Mouse (Mus musculus): ENCODE data around the gene Negr1. TPM values are rescaled to one million over a fixed set of nuclear protein-coding genes. Genes with fewer than 3 reads are reported as not detected.
A peak's percentile ranks its signal among the peaks of the same experiment; 100 is the strongest.

The Negr1 gene
- 100 to 1,000 TPM; 113 to 119 TPM for total RNA-seq (2021)
- long read RNA-seq, partial matches to known transcripts, result 25 of 33 reads
- long read RNA-seq, other reads (novel, unspliced or antisense), result 8 of 33 reads

- DNase-seq (ENCODE audit: low spot score in 2 of 2), result peak; percentile 86 to 90
Observed at GRCm38 (mm10) chr3:156561524-156562423, at the start of gene Negr1. Gene Negr1, plus strand, starts transcription at chr3:156561794.

- peak in 1 of 2 experiments; percentile 34 for DNase-seq (ENCODE audit: low spot score in 2 of 2)
Observed at GRCm38 (mm10) chr3:156526461-156526933, 35.1 kb upstream of the Negr1 start.

- DNase-seq (ENCODE audit: low spot score in 2 of 2), result no peak
Observed at GRCm38 (mm10) chr3:156527231-156527995, 34.2 kb upstream of the Negr1 start.

GRCm38 (mm10) chr3:156559441-156559825, 2.2 kb upstream of the Negr1 start:
- peak in 1 of 2 experiments; percentile 51 for DNase-seq (ENCODE audit: low spot score in 2 of 2)

GRCm38 (mm10) chr3:156559826-156560471, 1.6 kb upstream of the Negr1 start:
- peak; percentile 19 to 55 for DNase-seq (ENCODE audit: low spot score in 2 of 2)

GRCm38 (mm10) chr3:156560766-156561165, 828 bp upstream of the Negr1 start:
- DNase-seq (ENCODE audit: low spot score in 2 of 2), result peak; percentile 91 to 94

- peak; percentile 11 to 45 for DNase-seq (ENCODE audit: low spot score in 2 of 2)
Observed at GRCm38 (mm10) chr3:156562424-156562785, 811 bp downstream of the Negr1 start.

GRCm38 (mm10) chr3:156562796-156563195, 1.2 kb downstream of the Negr1 start:
- DNase-seq (ENCODE audit: low spot score in 2 of 2), result no peak

GRCm38 (mm10) chr3:156563353-156563752, 1.8 kb downstream of the Negr1 start:
- peak in 1 of 2 experiments; percentile 11 for DNase-seq (ENCODE audit: low spot score in 2 of 2)

- DNase-seq (ENCODE audit: low spot score in 2 of 2), result no peak
Observed at GRCm38 (mm10) chr3:156573465-156573864, 11.9 kb downstream of the Negr1 start.

- DNase-seq (ENCODE audit: low spot score in 2 of 2), result no peak
Observed at GRCm38 (mm10) chr3:156576292-156576691, 14.7 kb downstream of the Negr1 start.

- no peak for DNase-seq (ENCODE audit: low spot score in 2 of 2)
Observed at GRCm38 (mm10) chr3:156590612-156591011, 29.0 kb downstream of the Negr1 start.

- no peak for DNase-seq (ENCODE audit: low spot score in 2 of 2)
Observed at GRCm38 (mm10) chr3:156591125-156591524, 29.5 kb downstream of the Negr1 start.

- DNase-seq (ENCODE audit: low spot score in 2 of 2), result no peak
Observed at GRCm38 (mm10) chr3:156606846-156607245, 45.3 kb downstream of the Negr1 start.

GRCm38 (mm10) chr3:156619921-156620320, 58.3 kb downstream of the Negr1 start:
- DNase-seq (ENCODE audit: low spot score in 2 of 2), result peak in 1 of 2 experiments; percentile 22

- no peak for DNase-seq (ENCODE audit: low spot score in 2 of 2)
Observed at GRCm38 (mm10) chr3:156628594-156628993, 67.0 kb downstream of the Negr1 start.

- DNase-seq (ENCODE audit: low spot score in 2 of 2), result no peak
Observed at GRCm38 (mm10) chr3:156632942-156633341, 71.3 kb downstream of the Negr1 start.

GRCm38 (mm10) chr3:156639382-156639781, 77.8 kb downstream of the Negr1 start:
- no peak for DNase-seq (ENCODE audit: low spot score in 2 of 2)

GRCm38 (mm10) chr3:156643710-156644363, 82.2 kb downstream of the Negr1 start:
- DNase-seq (ENCODE audit: low spot score in 2 of 2), result peak in 1 of 2 experiments; percentile 58

GRCm38 (mm10) chr3:156648378-156648777, 86.8 kb downstream of the Negr1 start:
- DNase-seq (ENCODE audit: low spot score in 2 of 2), result no peak

- no peak for DNase-seq (ENCODE audit: low spot score in 2 of 2)
Observed at GRCm38 (mm10) chr3:156662553-156662952, 101.0 kb downstream of the Negr1 start.

Measured in layer of hippocampus, adult 18-20 months (tissue).